Mouse (Mus musculus) hindbrain, embryonic 12.5 days (tissue): ENCODE measurements around the gene Trpc2. TPM values are rescaled to one million over a fixed set of nuclear protein-coding genes. Genes with fewer than 3 reads are reported as not detected.
"Not testable (repeated sequence)": the region's sequence is repeated elsewhere in the genome, so short reads cannot be mapped to it uniquely, and the experiment has no call there.

ENCODE experiments used
- ATAC-seq: fragments of 200-750 bp; cut with Nextera tagmentation; 2 replicates; pipeline ENCODE4 v1.8.0; 2017; ENCODE audit warnings: moderate TSS enrichment; ENCODE audit not compliant: low FRiP score
- H3K27ac ChIP-seq: fragments of 300-500 bp; sonication (generic); 2 replicates; pipeline ENCODE4 v1.5.1; 2016; ENCODE audit warnings: mild to moderate bottlenecking
- H3K27me3 ChIP-seq: fragments of 300-500 bp; sonication (generic); 2 replicates; pipeline ENCODE4 v1.6.1; 2016; ENCODE audit warnings: mild to moderate bottlenecking
- H3K36me3 ChIP-seq: fragments of 300-500 bp; sonication (generic); 2 replicates; pipeline ENCODE4 v1.6.1; 2016; ENCODE audit warnings: mild to moderate bottlenecking
- H3K4me1 ChIP-seq: fragments of 300-500 bp; sonication (generic); 2 replicates; pipeline ENCODE4 v1.6.1; 2016
- H3K4me2 ChIP-seq: fragments of 300-500 bp; sonication (generic); replicated peaks from 2 replicates; pipeline ENCODE4 v1.6.1; 2016; ENCODE audit warnings: mild to moderate bottlenecking
- H3K4me3 ChIP-seq: fragments of 300-500 bp; sonication (generic); 2 replicates; pipeline ENCODE4 v1.5.1; 2016; ENCODE audit warnings: mild to moderate bottlenecking
- H3K9ac ChIP-seq: fragments of 300-500 bp; sonication (generic); 2 replicates; pipeline ENCODE4 v1.6.1; 2016; ENCODE audit warnings: mild to moderate bottlenecking, moderate library complexity
- H3K9me3 ChIP-seq: fragments of 300-500 bp; sonication (generic); replicated peaks from 2 replicates; pipeline ENCODE4 v1.6.1; 2016; ENCODE audit warnings: mild to moderate bottlenecking
- WGBS: fragments of 180-500 bp; shearing (Covaris S2); methylation state at CpG from one replicate; pipeline ENCODE4 v1.1.7; 2016; 5-methylcytosine and 5-hydroxymethylcytosine counted together
- polyA plus RNA-seq: library from polyadenylated mRNA; unstranded; fragments of >200 nt; fragmentation: Nextera tagmentation; extraction: Ambion mirVana; gene quantifications from 2 replicates; pipeline ENCODE4 v1.2.1, GENCODE M21; 2016

Gene Trpc2
- 0.21 TPM in 1 of 2 replicates, not detected in the other for polyA plus RNA-seq

- H3K27me3 ChIP-seq = no peaks in the 10 kb centered on the region
- 81% methylated on average over 5 of the region's 5 CpGs for WGBS
- no peak within 1 kb of the TSS for H3K4me2 ChIP-seq
- H3K9ac ChIP-seq = no peak within 1 kb of the TSS
- H3K9me3 ChIP-seq = no peaks in the 10 kb centered on the region
- H3K4me3 ChIP-seq = no peak within 1 kb of the TSS
- H3K4me1 ChIP-seq = no peaks in the 10 kb centered on the region
- no peak for ATAC-seq
- H3K36me3 ChIP-seq = peaks cover 61% of the 10 kb centered on the region
- H3K27ac ChIP-seq = no peak within 1 kb of the TSS
Observed at GRCm38 (mm10) chr7:102082816-102083215, at the start of gene Trpc2. TSS of gene Trpc2 (plus strand) at chr7:102083116.

GRCm38 (mm10) chr7:102034904-102035303 is 48.0 kb upstream of the Trpc2 start:
- Histone ChIP-seq H3K36me3 (peaks cover 93% of the 10 kb centered on the region), H3K27me3 (no peaks in the 10 kb centered on the region), H3K4me2 (no peak overlapping the region), H3K4me1 (no peaks in the 10 kb centered on the region), H3K4me3 (no peak overlapping the region), H3K27ac (no peak overlapping the region), H3K9me3 (no peaks in the 10 kb centered on the region), H3K9ac (no peak overlapping the region)
- 93% methylated on average over 1 of the region's 1 CpGs for WGBS
- no peak for ATAC-seq

GRCm38 (mm10) chr7:102035534-102035933 is 47.4 kb upstream of the Trpc2 start:
- H3K27me3 ChIP-seq = no peaks in the 10 kb centered on the region
- H3K36me3 ChIP-seq = peaks cover 90% of the 10 kb centered on the region
- H3K4me3 ChIP-seq = no peak overlapping the region
- H3K4me2 ChIP-seq = no peak overlapping the region
- ATAC-seq = no peak
- no peaks in the 10 kb centered on the region for H3K4me1 ChIP-seq
- no peaks in the 10 kb centered on the region for H3K9me3 ChIP-seq
- H3K27ac ChIP-seq = no peak overlapping the region
- WGBS = 99% methylated on average over 2 of the region's 2 CpGs
- no peak overlapping the region for H3K9ac ChIP-seq

GRCm38 (mm10) chr7:102037318-102037717 is 45.6 kb upstream of the Trpc2 start:
- Histone ChIP-seq H3K36me3 (peaks cover 78% of the 10 kb centered on the region), H3K4me2 (no peak overlapping the region), H3K27ac (no peak overlapping the region), H3K9me3 (no peaks in the 10 kb centered on the region), H3K27me3 (no peaks in the 10 kb centered on the region), H3K4me1 (no peaks in the 10 kb centered on the region), H3K4me3 (no peak overlapping the region), H3K9ac (no peak overlapping the region)
- no peak for ATAC-seq
- 96% methylated on average over 3 of the region's 3 CpGs for WGBS

GRCm38 (mm10) chr7:102042314-102042713 is 40.6 kb upstream of the Trpc2 start:
- ATAC-seq = no peak
- WGBS = 84% methylated on average over 2 of the region's 2 CpGs
- Histone ChIP-seq H3K9ac (no peak overlapping the region), H3K36me3 (peaks cover 36% of the 10 kb centered on the region), H3K27ac (no peak overlapping the region), H3K4me1 (no peaks in the 10 kb centered on the region), H3K27me3 (no peaks in the 10 kb centered on the region), H3K4me3 (no peak overlapping the region), H3K9me3 (no peaks in the 10 kb centered on the region), H3K4me2 (no peak overlapping the region)

GRCm38 (mm10) chr7:102048524-102048923 is 34.4 kb upstream of the Trpc2 start:
- not testable (repeated sequence) for ATAC-seq, H3K4me3 ChIP-seq, H3K9me3 ChIP-seq, H3K27me3 ChIP-seq, H3K4me2 ChIP-seq, H3K27ac ChIP-seq, H3K9ac ChIP-seq, H3K4me1 ChIP-seq
- peaks cover 15% of the 10 kb centered on the region; the same call in 1 of the 2 replicates for H3K36me3 ChIP-seq

- peaks cover 23% of the 10 kb centered on the region; the same call in 1 of the 2 replicates for H3K36me3 ChIP-seq
- WGBS = 95% methylated on average over 3 of the region's 3 CpGs
Observed at GRCm38 (mm10) chr7:102061353-102061752, 21.6 kb upstream of the Trpc2 start.

GRCm38 (mm10) chr7:102062203-102062602 is 20.7 kb upstream of the Trpc2 start:
- Histone ChIP-seq H3K27ac (no peak overlapping the region), H3K4me2 (no peak overlapping the region), H3K27me3 (no peaks in the 10 kb centered on the region), H3K9me3 (no peaks in the 10 kb centered on the region), H3K4me3 (no peak overlapping the region), H3K4me1 (peaks cover 28% of the 10 kb centered on the region), H3K36me3 (peaks cover 17% of the 10 kb centered on the region; the same call in 1 of the 2 replicates), H3K9ac (no peak overlapping the region)
- ATAC-seq = no peak
- WGBS = 96% methylated on average over 1 of the region's 1 CpGs

More at GRCm38 (mm10) chr7:102061353-102061752, 21.6 kb upstream of the Trpc2 start:
- ATAC-seq = no peak
- no peak overlapping the region for H3K9ac ChIP-seq
- no peak overlapping the region for H3K4me3 ChIP-seq
- H3K27me3 ChIP-seq = no peaks in the 10 kb centered on the region
- no peaks in the 10 kb centered on the region for H3K9me3 ChIP-seq
- H3K27ac ChIP-seq = no peak overlapping the region
- no peak overlapping the region for H3K4me2 ChIP-seq
- H3K4me1 ChIP-seq = peaks cover 25% of the 10 kb centered on the region

- Histone ChIP-seq H3K4me2 (peak overlapping the region; percentile 75), H3K4me1 (peaks cover 28% of the 10 kb centered on the region), H3K4me3 (peak overlapping the region; percentile 76), H3K9ac (no peak overlapping the region), H3K27ac (no peak overlapping the region), H3K27me3 (no peaks in the 10 kb centered on the region), H3K36me3 (0 out of 2 replicates have a peak, but pooled peaks cover 11% of the 10 kb centered on the region), H3K9me3 (no peaks in the 10 kb centered on the region)
- 92% methylated on average over 9 of the region's 9 CpGs for WGBS
- ATAC-seq = no peak
Observed at GRCm38 (mm10) chr7:102063891-102064290, 19.0 kb upstream of the Trpc2 start.

GRCm38 (mm10) chr7:102064655-102065045 is 18.3 kb upstream of the Trpc2 start:
- Histone ChIP-seq H3K4me2 (peak overlapping the region; percentile 75), H3K9ac (peak overlapping the region; percentile 77), H3K27ac (peak overlapping the region; percentile 79), H3K27me3 (no peaks in the 10 kb centered on the region), H3K36me3 (0 out of 2 replicates have a peak, but pooled peaks cover 6% of the 10 kb centered on the region), H3K9me3 (no peaks in the 10 kb centered on the region), H3K4me3 (peak overlapping the region; percentile 76), H3K4me1 (peaks cover 28% of the 10 kb centered on the region)
- WGBS = under 1% methylated on average over 9 of the region's 9 CpGs
- ATAC-seq = peak; percentile 73

GRCm38 (mm10) chr7:102065046-102065891 is 17.6 kb upstream of the Trpc2 start, which contains the start of the genes Rnf121, Xndc1 and Xntrpc:
TSS of gene Rnf121 (minus strand) at chr7:102065469.
TSS of gene Xndc1 (plus strand) at chr7:102065511.
TSS of gene Xntrpc (plus strand) at chr7:102065713.
- peak; percentile 99 for ATAC-seq

GRCm38 (mm10) chr7:102066363-102066762 is 16.6 kb upstream of the Trpc2 start:
- Histone ChIP-seq H3K36me3 (peaks cover 6% of the 10 kb centered on the region), H3K4me1 (peaks cover 28% of the 10 kb centered on the region), H3K4me3 (peak overlapping the region; percentile 76), H3K9me3 (no peaks in the 10 kb centered on the region), H3K27ac (no peak overlapping the region), H3K9ac (peak overlapping the region; percentile 77), H3K27me3 (no peaks in the 10 kb centered on the region), H3K4me2 (peak overlapping the region; percentile 75)
- WGBS = 81% methylated on average over 6 of the region's 6 CpGs
- no peak for ATAC-seq

More at GRCm38 (mm10) chr7:102065046-102065891, 17.6 kb upstream of the Trpc2 start, which contains the start of the genes Rnf121, Xndc1 and Xntrpc:
- Histone ChIP-seq H3K9me3 (no peaks in the 10 kb centered on the region), H3K27me3 (no peaks in the 10 kb centered on the region), H3K9ac (peak within 1 kb of the TSS; percentile 77), H3K4me2 (peak within 1 kb of the TSS; percentile 75), H3K4me3 (peak within 1 kb of the TSS; percentile 76), H3K36me3 (0 out of 2 replicates have a peak, but pooled peaks cover 3% of the 10 kb centered on the region), H3K4me1 (peaks cover 28% of the 10 kb centered on the region), H3K27ac (peak within 1 kb of the TSS; percentile 79)
- under 1% methylated on average over 56 of the region's 56 CpGs for WGBS
